Mouse (Mus musculus) kidney, postnatal 0 days (tissue): ENCODE measurements around the gene Mrpl54. TPM values are rescaled to one million over a fixed set of nuclear protein-coding genes. Genes with fewer than 3 reads are reported as not detected.

Source experiments
- ATAC-seq: fragments of 200-750 bp; cut with Nextera tagmentation; replicated peaks from 2 replicates; pipeline ENCODE4 v1.8.0; 2017; ENCODE audit warnings: low read depth, moderate number of reproducible peaks, moderate TSS enrichment, moderate library complexity; ENCODE audit not compliant: low FRiP score
- DNase-seq: peaks from one replicate; pipeline ENCODE4 v3.0.0-alpha.2; 2016; ENCODE audit warnings: low spot score
- H3K27ac ChIP-seq: fragments of 300-500 bp; sonication (generic); 2 replicates; pipeline ENCODE4 v1.5.1; 2014; ENCODE audit warnings: mild to moderate bottlenecking
- H3K27me3 ChIP-seq: fragments of 300-500 bp; sonication (generic); 2 replicates; pipeline ENCODE4 v1.6.1; 2014; ENCODE audit warnings: low read length, mixed read lengths; ENCODE audit not compliant: insufficient read depth
- H3K36me3 ChIP-seq: fragments of 300-500 bp; sonication (generic); 2 replicates; pipeline ENCODE4 v1.6.1; 2014; ENCODE audit warnings: low read length, mixed read lengths; ENCODE audit not compliant: insufficient read depth
- H3K4me1 ChIP-seq: fragments of 300-500 bp; sonication (generic); replicated peaks from 2 replicates; pipeline ENCODE4 v1.6.1; 2014; ENCODE audit warnings: antibody characterized with exemption, low read length, mixed read lengths; ENCODE audit not compliant: insufficient read depth
- H3K4me2 ChIP-seq: fragments of 300-500 bp; sonication (generic); 2 replicates; pipeline ENCODE4 v1.6.1; 2014; ENCODE audit warnings: mild to moderate bottlenecking, low read length, moderate library complexity, mixed read lengths
- H3K4me3 ChIP-seq: fragments of 300-500 bp; sonication (generic); replicated peaks from 2 replicates; pipeline ENCODE4 v1.5.1; 2014; ENCODE audit warnings: low read depth, low read length
- H3K9ac ChIP-seq: fragments of 300-500 bp; sonication (generic); 2 replicates; pipeline ENCODE4 v1.6.1; 2014; ENCODE audit warnings: low read depth, low read length
- H3K9me3 ChIP-seq: fragments of 300-500 bp; sonication (generic); replicated peaks from 2 replicates; pipeline ENCODE4 v1.6.1; 2016; ENCODE audit warnings: low read length, inconsistent platforms, mixed read lengths
- CTCF ChIP-seq: IDR thresholded peaks from 2 replicates; pipeline ENCODE4 v1.5.1; 2016; ENCODE audit warnings: antibody characterized with exemption, low read depth, mild to moderate bottlenecking, moderate library complexity
- WGBS: fragments of 180-500 bp; shearing (Covaris S2); extraction: QIAGEN DNeasy Blood & Tissue Kit; methylation state at CpG from one replicate; pipeline ENCODE4 v1.1.7; 2014; 5-methylcytosine and 5-hydroxymethylcytosine counted together
- polyA plus RNA-seq: library from polyadenylated mRNA; unstranded; fragments of >200 nt; fragmentation: Nextera tagmentation; extraction: Ambion mirVana; gene quantifications from 2 replicates; pipeline ENCODE4 v1.2.1, GENCODE M21; 2015

Mrpl54 gene
- polyA plus RNA-seq = 259 and 283 TPM in 2 replicates

DNA sequence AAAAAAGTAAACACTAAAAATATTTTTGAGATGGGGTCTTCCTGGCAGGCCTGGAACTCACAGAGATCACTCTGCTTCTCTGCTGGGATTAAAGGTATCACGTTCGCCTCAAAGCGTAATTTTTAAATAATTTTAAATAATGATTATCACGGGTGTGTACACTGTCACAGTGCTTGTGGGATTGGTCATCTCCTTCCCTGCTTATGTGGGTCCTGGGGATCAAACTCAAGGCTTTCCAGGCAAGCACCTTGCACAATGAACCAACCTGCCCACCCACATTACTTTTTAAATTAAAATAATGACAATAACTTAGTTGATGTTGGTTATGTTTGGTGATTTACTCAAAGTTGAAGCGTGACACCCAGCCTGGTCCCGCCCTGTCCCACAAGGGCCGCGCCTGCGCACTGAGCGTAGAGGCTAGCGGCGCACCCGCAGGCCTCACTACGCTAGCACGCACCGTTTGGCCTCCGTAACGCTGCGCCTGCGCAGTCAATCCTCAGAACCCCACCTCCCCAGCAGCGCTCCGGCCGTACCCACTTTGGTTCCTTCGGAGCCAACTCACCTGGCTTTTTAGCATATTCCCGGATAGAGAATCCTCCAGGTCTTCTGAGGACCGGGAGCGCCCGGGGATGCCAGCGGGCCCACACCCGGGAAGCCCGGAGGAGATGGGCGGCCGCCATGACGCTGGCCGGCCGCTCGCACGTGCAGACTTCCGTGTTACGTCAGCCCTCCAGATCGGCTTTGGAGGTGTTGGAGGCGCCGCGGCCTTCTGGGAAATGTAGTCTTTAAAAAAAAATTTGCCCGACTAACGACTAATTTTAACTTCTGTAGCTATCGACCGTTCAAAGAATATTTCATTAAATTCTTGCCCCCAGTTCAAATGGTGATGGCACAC, at the start of gene Mrpl54, which contains the start of gene Apba3:
TSS of gene Mrpl54 (minus strand) at position 724 of the 895 bp plus-strand sequence.
TSS of gene Apba3 (plus strand) at position 750 of the 895 bp plus-strand sequence.
- H3K4me2 ChIP-seq = peak within 1 kb of the TSS; percentile 71
- DNase-seq = peak; percentile 98
- H3K4me3 ChIP-seq = peak within 1 kb of the TSS; percentile 53
- peak; percentile 88 for ATAC-seq
- peaks cover 6% of the 10 kb centered on the region for H3K4me1 ChIP-seq
- peak within 1 kb of the TSS; percentile 70; the same call in 1 of the 2 replicates for H3K27ac ChIP-seq
- no peak for TF ChIP-seq CTCF
- peaks cover 30% of the 10 kb centered on the region; the same call in 1 of the 2 replicates for H3K36me3 ChIP-seq
- H3K9ac ChIP-seq = peak within 1 kb of the TSS; percentile 61
- no peaks in the 10 kb centered on the region for H3K27me3 ChIP-seq
- under 1% methylated on average over 48 of the region's 48 CpGs for WGBS
- no peaks in the 10 kb centered on the region for H3K9me3 ChIP-seq

GRCm38 (mm10) chr10:81315587-81315986, 48.9 kb upstream of the Mrpl54 start:
- 0 out of 2 replicates have a peak overlapping the region, but pooled peaks have one; percentile 87 for H3K27ac ChIP-seq

GRCm38 (mm10) chr10:81314201-81314600, 47.5 kb upstream of the Mrpl54 start:
- 77% methylated on average over 7 of the region's 7 CpGs for WGBS
- H3K4me1 ChIP-seq = peaks cover 13% of the 10 kb centered on the region
- H3K27ac ChIP-seq = no peak overlapping the region
- TF ChIP-seq CTCF = no peak
- no peak for ATAC-seq
- H3K36me3 ChIP-seq = peaks cover 53% of the 10 kb centered on the region
- no peak for DNase-seq
- H3K27me3 ChIP-seq = no peaks in the 10 kb centered on the region
- H3K9ac ChIP-seq = no peak overlapping the region
- H3K9me3 ChIP-seq = no peaks in the 10 kb centered on the region
- H3K4me3 ChIP-seq = no peak overlapping the region
- H3K4me2 ChIP-seq = no peak overlapping the region

More at GRCm38 (mm10) chr10:81315587-81315986, 48.9 kb upstream of the Mrpl54 start:
- Histone ChIP-seq H3K36me3 (peaks cover 41% of the 10 kb centered on the region), H3K4me2 (no peak overlapping the region), H3K9me3 (no peaks in the 10 kb centered on the region), H3K4me3 (no peak overlapping the region), H3K9ac (no peak overlapping the region), H3K27me3 (no peaks in the 10 kb centered on the region), H3K4me1 (peaks cover 20% of the 10 kb centered on the region)
- ATAC-seq = no peak
- 93% methylated on average over 16 of the region's 16 CpGs for WGBS
- no peak for DNase-seq
- TF ChIP-seq CTCF = no peak

- no peaks in the 10 kb centered on the region for H3K9me3 ChIP-seq
- no peak overlapping the region for H3K4me3 ChIP-seq
- peaks cover 56% of the 10 kb centered on the region for H3K36me3 ChIP-seq
- DNase-seq (no peak), ATAC-seq (no peak)
- H3K9ac ChIP-seq = no peak overlapping the region
- no peak overlapping the region for H3K27ac ChIP-seq
- 93% methylated on average over 13 of the region's 13 CpGs for WGBS
- H3K4me1 ChIP-seq = peaks cover 11% of the 10 kb centered on the region
- H3K4me2 ChIP-seq = no peak overlapping the region
- TF ChIP-seq CTCF = no peak
- no peaks in the 10 kb centered on the region for H3K27me3 ChIP-seq
Measured at GRCm38 (mm10) chr10:81313581-81313980, 46.8 kb upstream of the Mrpl54 start.

DNA sequence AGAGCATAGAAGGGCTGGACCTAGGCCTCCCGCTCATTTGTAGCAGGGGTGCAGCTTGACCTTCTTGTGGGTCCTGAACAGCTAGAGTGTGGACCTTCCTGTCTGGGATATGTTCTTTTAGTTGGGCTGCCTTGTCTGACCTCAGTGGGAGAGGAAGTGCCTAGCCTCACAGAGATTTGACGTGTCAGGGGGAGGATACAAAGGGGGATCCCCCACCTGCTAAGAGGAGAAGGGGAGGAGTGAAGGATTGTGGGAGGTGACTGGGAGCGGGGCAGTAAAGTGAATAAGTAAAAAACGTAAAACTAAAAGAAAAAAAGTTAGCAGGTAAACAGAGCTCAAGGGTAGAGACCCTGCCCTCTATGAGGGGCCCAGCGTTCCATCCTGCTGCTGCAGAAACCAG, 42.8 kb upstream of the Mrpl54 start:
- no peak overlapping the region for H3K9ac ChIP-seq
- H3K36me3 ChIP-seq = peaks cover 69% of the 10 kb centered on the region
- DNase-seq (no peak), ATAC-seq (no peak)
- H3K4me1 ChIP-seq = no peaks in the 10 kb centered on the region
- H3K27me3 ChIP-seq = no peaks in the 10 kb centered on the region
- no peak overlapping the region for H3K27ac ChIP-seq
- no peak for TF ChIP-seq CTCF
- H3K4me3 ChIP-seq = no peak overlapping the region
- no peaks in the 10 kb centered on the region for H3K9me3 ChIP-seq
- WGBS = 81% methylated on average over 5 of the region's 5 CpGs
- H3K4me2 ChIP-seq = no peak overlapping the region

- 93% methylated on average over 21 of the region's 21 CpGs for WGBS
- TF ChIP-seq CTCF = no peak
- Histone ChIP-seq H3K9me3 (no peaks in the 10 kb centered on the region), H3K27ac (no peak overlapping the region), H3K4me1 (peaks cover 17% of the 10 kb centered on the region), H3K27me3 (no peaks in the 10 kb centered on the region), H3K4me2 (no peak overlapping the region), H3K9ac (no peak overlapping the region), H3K36me3 (peaks cover 56% of the 10 kb centered on the region), H3K4me3 (no peak overlapping the region)
- ATAC-seq (no peak), DNase-seq (no peak)
Measured at GRCm38 (mm10) chr10:81306837-81307682, 40.3 kb upstream of the Mrpl54 start.
